In genomic region chr10:56199902-56200301, GRCm38 (mm10) we compare ENCODE assay signal across 25 mouse cellular contexts.
"Had no signal": no experiment of that assay in that cellular context is flagged by ENCODE, and none has a peak within 500 bp of the region (broad histone marks: within the 10 kb centered on the region; RNA-seq: fewer than 3 reads in every experiment).

No protein-coding gene starts in this region.

- H3K4me1 ChIP-seq: heart, embryonic 10.5 days; heart, embryonic 12.5 days; hindbrain, embryonic 10.5 days; hindbrain, embryonic 12.5 days; limb, embryonic 10.5 days; limb, embryonic 12.5 days; liver, embryonic 13.5 days had no signal

- H3K27ac ChIP-seq: gastrocnemius, adult 2 months; heart, embryonic 10.5 days; hindbrain, embryonic 10.5 days; hindbrain, embryonic 12.5 days; hindbrain, embryonic 14.5 days; layer of hippocampus, adult 2 months; left cerebral cortex, adult 2 months; limb, embryonic 10.5 days; limb, embryonic 12.5 days; liver, embryonic 13.5 days had no signal

- H3K9ac ChIP-seq: heart, embryonic 12.5 days; hindbrain, embryonic 12.5 days; hindbrain, embryonic 14.5 days; limb, embryonic 12.5 days; liver, embryonic 13.5 days had no signal

- H3K36me3 ChIP-seq: heart, embryonic 10.5 days; heart, embryonic 12.5 days; hindbrain, embryonic 10.5 days; hindbrain, embryonic 12.5 days; limb, embryonic 10.5 days; limb, embryonic 12.5 days; liver, embryonic 13.5 days had no signal

- H3K4me2 ChIP-seq: heart, embryonic 12.5 days; hindbrain, embryonic 12.5 days; hindbrain, embryonic 14.5 days; limb, embryonic 12.5 days; liver, embryonic 11.5 days; liver, embryonic 13.5 days had no signal

- ATAC-seq: hindbrain, embryonic 16.5 days; inflammation-experienced regulatory T-cells, adult 6 months had no signal

- H3K27me3 ChIP-seq: heart, embryonic 12.5 days; hindbrain, embryonic 12.5 days; limb, embryonic 12.5 days; liver, embryonic 13.5 days had no signal

- H3K4me3 ChIP-seq: gastrocnemius, adult 2 months; heart, embryonic 10.5 days; heart, embryonic 12.5 days; hindbrain, embryonic 10.5 days; hindbrain, embryonic 12.5 days; layer of hippocampus, adult 2 months; left cerebral cortex, adult 2 months; limb, embryonic 10.5 days; limb, embryonic 12.5 days; liver, embryonic 13.5 days had no signal

- DNase-seq: gastrocnemius, adult 2 months; gastrocnemius, postnatal 10 days; gastrocnemius, postnatal 25 days; heart, adult 18-20 months; heart, postnatal 10 days; heart, postnatal 4 days; kidney, adult 11 months; kidney, adult 2 months; kidney, postnatal 10 days; kidney, postnatal 25 days; kidney, postnatal 4 days; liver; liver, embryonic 13.5 days had no signal

- H3K9me3 ChIP-seq: heart, embryonic 10.5 days; heart, embryonic 12.5 days; hindbrain, embryonic 10.5 days; hindbrain, embryonic 12.5 days; limb, embryonic 10.5 days; liver, embryonic 13.5 days had no signal
